Mouse (Mus musculus): ENCODE results near the gene Mrpl23.

GRCm38 (mm10) chr7:142483136-142483535 lies 49.4 kb upstream of the Mrpl23 start:
- no peak for TF ChIP-seq POLR2A (IDR thresholded peaks at IDR 0.05; ENCODE audit: low read depth, low read length)
- TF ChIP-seq CTCF (IDR thresholded peaks at IDR 0.05; ENCODE audit: extremely low read depth, insufficient read length, insufficient replicate concordance, low read depth, low read length), result no peak

Data from small intestine, adult 2 months (tissue).